Mouse (Mus musculus): ENCODE data around the gene Gm49387.
A peak's percentile ranks its signal among the peaks of the same experiment; 100 is the strongest.

The Gm49387 gene

GRCm38 (mm10) chr14:31577966-31578735 is 62.5 kb downstream of the Gm49387 start:
- no peak for DNase-seq (ENCODE audit: extremely low read depth, insufficient read length, low spot score)

DNA sequence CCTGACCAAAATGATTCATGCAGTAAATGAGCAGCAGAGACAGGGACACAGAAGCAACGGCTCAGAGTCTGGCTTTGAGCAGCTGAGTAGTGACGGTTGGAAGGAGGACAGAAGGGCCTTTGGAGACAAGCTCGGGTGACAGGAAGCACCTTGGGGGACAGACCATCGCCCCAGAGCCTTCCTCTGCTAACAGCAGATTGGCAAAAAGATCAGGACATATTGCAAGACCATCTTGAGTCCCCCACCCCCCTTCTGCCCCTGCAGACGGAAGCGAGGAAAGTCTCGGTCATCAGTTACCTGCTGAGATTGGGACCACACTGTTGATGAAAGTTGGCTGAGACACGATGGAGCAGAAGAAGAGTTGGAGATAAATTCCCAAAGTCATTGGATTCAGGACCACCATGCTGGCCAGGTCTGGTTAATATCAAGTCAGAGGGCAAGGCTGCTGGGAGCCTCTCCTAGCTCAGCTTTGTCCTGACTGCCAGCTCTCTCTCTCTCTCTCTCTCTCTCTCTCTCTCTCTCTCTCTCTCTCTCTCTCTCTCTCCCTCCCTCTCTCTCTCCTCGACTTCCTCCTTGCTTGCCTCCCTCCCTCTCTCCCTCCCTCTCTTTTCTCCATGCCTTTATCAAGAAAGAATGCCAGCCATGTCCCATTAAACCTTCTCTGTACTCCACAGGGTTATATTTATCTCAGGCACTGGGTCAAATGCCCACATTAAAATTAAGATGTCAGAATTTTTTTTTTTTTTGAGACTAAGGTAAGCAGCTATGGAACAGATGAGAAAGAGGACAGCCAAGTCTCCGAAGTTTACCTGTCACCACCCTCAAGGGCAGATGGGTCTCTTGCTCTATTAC is 63.6 kb downstream of the Gm49387 start:
- DNase-seq (ENCODE audit: extremely low read depth, insufficient read length, low spot score): no peak

GRCm38 (mm10) chr14:31575866-31576265 is 64.8 kb downstream of the Gm49387 start:
- no peak for DNase-seq (ENCODE audit: extremely low read depth, insufficient read length, low spot score)

DNA sequence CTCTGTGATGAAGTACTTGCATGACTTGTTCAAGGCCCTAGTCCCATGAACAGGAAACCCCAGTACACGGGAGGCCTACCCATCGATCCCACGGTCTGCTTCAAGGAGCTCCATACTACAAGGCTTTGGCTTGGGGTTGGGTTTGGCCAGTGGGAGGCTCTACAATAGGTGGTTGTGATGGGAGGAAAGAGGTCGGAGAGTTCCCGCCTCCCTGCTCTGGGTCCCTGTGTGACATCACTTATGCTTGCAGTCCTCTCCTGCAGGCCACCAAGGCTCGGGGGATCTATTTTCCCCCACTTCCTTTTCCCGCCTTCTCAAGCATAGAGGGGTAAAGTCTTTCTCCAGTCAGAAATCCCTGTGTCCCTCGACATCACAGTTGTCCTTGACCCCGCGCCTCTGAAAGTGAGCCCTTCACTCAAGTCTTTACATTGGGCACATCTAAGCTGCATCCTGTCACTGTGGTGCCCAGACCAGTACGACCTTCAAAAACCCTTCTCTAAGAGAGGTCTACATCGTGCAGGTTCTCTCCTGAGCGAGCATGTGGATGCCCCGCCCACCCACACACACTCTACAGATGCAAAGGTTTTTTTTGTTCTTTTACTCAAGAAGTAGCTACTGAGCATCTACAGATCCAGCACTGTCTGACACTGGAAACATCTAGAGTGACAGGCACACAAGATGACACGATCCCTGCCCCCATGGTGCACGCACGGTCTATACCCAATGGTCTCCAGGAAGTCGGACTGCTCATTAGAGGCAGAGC is 65.6 kb downstream of the Gm49387 start:
- no peak for DNase-seq (ENCODE audit: extremely low read depth, insufficient read length, low spot score)

GRCm38 (mm10) chr14:31572561-31573175 is 68.0 kb downstream of the Gm49387 start:
- DNase-seq (ENCODE audit: extremely low read depth, insufficient read length, low spot score): no peak

- DNase-seq (ENCODE audit: extremely low read depth, insufficient read length, low spot score): no peak
Measured at GRCm38 (mm10) chr14:31571419-31571818, 69.3 kb downstream of the Gm49387 start.

DNA sequence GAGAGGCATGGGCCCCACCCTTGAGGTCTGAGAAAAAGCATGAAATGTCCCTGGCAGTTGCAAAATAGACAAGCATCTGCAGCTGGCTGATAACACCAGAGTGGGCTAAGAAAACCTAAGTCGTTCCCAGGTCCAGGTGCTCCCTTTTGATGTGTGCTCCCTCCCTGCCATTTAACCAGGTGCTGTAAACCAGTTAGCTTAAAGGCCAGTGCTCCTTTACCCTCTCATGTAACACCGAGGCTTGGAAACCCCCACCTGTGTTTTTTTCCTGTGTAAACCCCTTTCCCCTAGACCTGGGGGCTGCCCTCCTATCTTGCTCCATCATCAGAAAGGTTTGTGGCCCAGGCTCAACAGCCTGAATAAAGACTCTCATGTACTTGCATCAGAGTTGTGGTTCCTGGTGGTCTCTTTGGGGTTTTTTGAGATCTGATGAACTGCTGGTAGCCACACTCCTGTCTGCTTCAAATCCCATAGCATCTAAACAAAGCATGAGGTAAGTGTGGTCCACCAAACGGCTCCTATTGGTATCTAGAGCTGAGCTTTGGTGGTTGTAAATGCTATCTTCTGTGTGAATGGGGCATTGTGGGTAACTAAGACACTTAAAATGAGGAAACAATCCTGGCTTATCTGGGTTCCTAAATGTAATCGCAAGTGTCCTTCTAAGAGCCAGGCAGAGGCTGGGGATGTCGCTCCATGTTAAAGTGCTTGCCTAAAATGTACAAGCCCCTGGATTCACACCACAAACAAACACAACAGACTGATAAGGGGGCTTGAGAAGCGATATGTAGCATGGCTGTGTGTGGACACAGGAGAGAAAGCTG is 70.3 kb downstream of the Gm49387 start:
- DNase-seq (ENCODE audit: extremely low read depth, insufficient read length, low spot score): no peak

DNA sequence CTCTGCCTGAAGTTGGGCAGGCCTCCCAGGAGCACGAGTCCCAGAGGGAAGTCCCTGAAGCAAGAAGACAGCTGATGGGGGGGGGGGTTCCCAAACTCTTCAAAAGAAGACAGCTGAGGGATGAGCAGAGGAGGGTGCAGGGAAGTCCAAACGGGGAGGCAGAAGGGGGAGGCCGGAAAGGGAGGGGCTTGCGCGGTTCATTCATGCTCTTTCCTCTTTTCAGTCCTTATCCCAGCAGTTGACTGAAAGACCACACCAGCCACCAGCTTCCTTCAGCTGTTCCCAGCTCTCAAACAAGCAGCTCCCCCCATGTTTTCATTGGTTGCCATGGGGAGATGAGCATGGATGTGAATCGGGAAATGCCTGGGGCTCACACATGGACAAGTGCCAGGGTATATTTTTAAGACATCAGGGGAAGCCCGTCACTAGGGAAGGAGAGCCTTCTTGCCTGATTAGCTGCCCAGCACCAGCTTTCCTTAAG is 71.5 kb downstream of the Gm49387 start:
- DNase-seq (ENCODE audit: extremely low read depth, insufficient read length, low spot score): no peak

DNA sequence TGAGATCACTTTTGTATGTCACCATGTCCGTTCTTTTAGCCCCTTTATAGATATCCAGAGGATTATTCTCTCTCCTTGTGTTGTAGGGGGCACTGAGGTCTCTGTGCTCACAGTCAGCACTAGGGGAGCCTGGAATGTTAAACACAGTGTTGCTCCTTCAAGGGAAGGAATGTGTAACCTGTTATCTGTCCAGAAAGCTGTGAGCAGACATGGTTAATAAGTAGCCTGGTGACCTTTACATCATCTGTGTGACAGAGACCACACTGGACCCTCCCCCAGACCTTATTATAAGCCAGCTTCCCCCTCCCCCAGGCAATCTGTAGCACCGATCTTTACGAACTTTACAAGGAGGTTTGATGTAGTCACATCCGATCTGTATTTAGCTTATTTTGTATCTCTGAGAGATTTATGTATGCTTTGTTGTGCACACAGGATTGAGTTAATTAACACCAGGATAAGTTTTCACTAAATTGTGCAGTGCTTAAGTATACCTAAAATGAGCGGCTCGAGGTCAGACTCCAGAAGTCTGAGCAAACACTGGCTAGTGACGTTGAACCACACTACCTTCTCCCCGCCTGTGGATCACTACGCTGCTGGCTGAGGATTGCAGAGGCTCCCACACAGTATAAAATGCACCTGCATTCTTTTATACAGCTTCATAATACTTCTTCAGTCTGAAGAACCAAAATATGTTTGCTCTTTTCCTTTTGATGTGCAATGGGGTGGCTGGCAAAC is 75.0 kb downstream of the Gm49387 start:
- no peak for DNase-seq (ENCODE audit: extremely low read depth, insufficient read length, low spot score)

- no peak for DNase-seq (ENCODE audit: extremely low read depth, insufficient read length, low spot score)
Measured at GRCm38 (mm10) chr14:31564452-31565179, 76.1 kb downstream of the Gm49387 start.

- no peak for DNase-seq (ENCODE audit: extremely low read depth, insufficient read length, low spot score)
Measured at GRCm38 (mm10) chr14:31560886-31561285, 79.8 kb downstream of the Gm49387 start.

GRCm38 (mm10) chr14:31559216-31559615 is 81.5 kb downstream of the Gm49387 start:
- DNase-seq (ENCODE audit: extremely low read depth, insufficient read length, low spot score): no peak

DNA sequence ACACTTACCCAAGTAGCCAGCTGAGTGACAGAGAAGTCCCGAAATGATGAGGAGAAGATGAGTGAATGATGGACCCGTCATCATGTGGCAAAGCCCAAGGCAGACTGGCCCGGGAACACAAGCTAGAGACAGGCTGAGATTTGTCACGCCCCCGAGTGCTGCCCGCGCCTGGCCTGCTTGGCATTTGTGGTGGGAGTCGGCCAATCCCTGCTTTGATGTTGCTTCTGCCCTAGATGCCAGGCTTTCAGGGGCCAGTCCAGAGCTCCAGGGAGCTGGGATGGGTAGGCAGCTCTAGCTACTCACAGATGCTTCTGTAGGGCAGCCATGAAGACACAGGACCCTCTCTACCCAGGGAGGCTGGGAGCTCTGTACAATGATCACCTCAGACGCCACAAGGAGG is 82.9 kb downstream of the Gm49387 start:
- DNase-seq (ENCODE audit: extremely low read depth, insufficient read length, low spot score): peak; percentile 21

DNA sequence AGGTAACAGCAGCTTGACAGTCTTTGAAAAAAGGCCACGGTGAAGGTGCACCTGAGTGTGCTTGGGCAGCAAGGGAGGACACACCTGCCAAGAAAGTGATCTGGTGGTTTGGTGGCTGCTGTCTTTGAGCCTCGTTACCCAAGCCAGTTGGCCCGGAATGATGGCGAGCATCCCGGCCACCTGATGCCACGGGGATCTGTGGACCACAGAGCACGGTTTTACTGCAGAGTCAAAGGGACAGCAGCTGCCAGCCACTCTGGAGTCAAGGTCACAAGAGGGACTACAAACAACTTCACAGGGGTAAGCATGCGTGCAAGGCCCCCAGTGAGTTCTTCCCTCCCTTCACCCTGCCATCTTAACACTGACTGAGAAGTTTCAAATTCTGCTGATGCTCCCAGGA is 83.4 kb downstream of the Gm49387 start:
- DNase-seq (ENCODE audit: extremely low read depth, insufficient read length, low spot score): no peak

DNA sequence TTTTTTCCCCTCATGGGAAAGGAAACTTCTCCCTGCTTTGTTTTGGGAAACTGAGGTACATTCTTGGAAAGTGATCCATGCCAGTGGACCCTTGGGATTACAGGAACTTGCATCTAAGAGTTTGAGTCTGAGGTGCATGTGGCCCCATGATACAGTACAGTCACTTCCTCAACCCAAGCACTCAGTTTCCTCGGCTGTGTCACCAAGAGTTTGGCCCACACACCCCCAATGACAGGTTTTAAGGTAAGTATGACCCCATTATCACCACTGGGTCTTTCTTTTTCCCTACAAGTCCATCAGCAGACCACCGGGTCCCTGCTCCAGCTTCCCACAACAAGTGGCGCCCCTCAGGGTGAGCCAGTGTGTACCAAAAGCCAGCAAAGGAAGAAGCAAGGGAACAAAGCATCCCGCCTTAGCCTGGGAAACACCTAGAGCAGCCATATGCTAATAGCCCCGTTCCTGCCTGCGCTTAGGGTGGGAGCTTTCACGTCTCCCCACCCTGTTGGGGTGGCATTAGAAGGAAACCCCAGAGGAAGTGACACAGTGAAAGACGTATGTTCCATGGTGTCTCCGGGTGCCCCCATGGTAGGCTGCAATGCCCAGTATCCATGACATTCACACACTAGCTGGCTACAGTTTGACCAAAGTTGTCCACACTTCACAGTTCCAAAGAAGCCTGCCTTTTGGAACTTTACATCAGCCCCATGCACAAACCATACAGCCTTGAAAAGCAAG is 84.0 kb downstream of the Gm49387 start:
- DNase-seq (ENCODE audit: extremely low read depth, insufficient read length, low spot score): no peak

- no peak for DNase-seq (ENCODE audit: extremely low read depth, insufficient read length, low spot score)
Measured at GRCm38 (mm10) chr14:31555963-31556434, 84.7 kb downstream of the Gm49387 start.

DNA sequence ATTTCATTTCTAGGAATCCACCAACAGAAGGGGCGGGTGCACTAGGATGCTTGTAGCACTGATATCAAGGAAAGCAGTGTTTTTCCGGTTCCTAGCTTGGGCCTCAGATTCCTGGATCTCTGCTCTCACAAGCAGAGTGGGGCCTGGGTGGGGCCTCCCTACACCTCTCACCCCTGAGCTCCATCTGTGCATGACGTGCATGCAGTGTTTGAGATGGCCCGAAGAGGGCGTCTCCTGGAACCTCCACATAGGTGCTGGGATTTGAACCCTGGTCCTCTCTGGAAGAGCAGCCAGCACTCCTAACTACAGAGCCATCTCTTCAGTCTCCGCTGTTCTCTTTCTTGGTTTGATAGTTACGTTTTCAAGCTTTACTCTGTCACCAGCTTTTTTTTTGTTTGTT is 85.7 kb downstream of the Gm49387 start:
- DNase-seq (ENCODE audit: extremely low read depth, insufficient read length, low spot score): no peak

All from 3134 (cell line).